Mouse (Mus musculus): ENCODE measurements around the gene Slc17a8.

GRCm38 (mm10) chr10:89595935-89596334 is 25.1 kb downstream of the Slc17a8 start:
- TF ChIP-seq CTCF (IDR thresholded peaks at IDR 0.05; ENCODE audit: control insufficient read depth, insufficient read depth, insufficient replicate concordance, low read depth, low read length): no peak
- no peak for TF ChIP-seq POLR2A (IDR thresholded peaks at IDR 0.05; ENCODE audit: control insufficient read depth, low read depth, low read length)
